Mouse (Mus musculus): ENCODE measurements at regions not wholly inside any gene's neighbourhood (a gene's known extent, or its start where the extent isn't known, plus 50 kb on each side); places are given as distances from the start of the nearest gene placed in this dataset.

- in situ Hi-C loops (cut with MboI, MseI) = no loop called here
Observed at GRCm38 (mm10) chr9:30848249-30848648, 74.0 kb downstream of the Adamts15 start.

DNA sequence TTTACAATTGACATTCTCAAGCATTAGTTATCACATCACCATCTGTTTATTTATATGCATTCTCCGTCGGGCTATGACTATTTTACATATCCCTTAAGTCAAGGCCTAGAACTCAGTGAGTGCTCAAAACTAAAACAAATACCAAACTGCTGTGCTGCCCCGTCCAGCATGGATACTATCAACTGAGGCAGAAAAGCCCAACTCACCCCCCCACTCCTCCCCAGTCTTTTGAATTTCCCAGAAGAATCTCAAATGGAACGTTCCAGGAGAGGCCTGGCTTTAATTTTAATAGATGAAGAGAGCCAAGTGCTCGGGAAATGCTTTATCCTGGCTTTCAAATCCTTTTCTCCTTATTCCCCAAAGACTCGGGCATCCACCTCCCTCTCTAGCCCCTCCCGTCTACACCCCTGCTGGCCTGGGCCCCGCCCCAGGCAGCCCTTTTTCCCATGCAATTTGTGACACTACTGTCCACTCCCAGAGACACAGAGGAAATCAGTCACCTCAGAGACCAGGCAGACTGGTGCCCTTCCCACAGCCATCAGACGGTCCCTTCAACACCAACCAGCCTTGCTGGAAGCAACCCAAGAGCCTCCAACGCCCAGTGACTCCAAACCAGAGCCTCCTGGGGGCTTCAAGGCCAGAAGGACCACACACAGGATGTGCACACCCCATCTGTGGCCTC is 76.5 kb downstream of the Adamts15 start:
- in situ Hi-C loops (cut with MboI, MseI) = no loop called here

- in situ Hi-C loops (cut with MboI, MseI) = no loop called here
Observed at GRCm38 (mm10) chr9:30844079-30844563, 78.1 kb downstream of the Adamts15 start.

- in situ Hi-C loops (cut with MboI, MseI) = no loop called here
Observed at GRCm38 (mm10) chr9:30834908-30835307, 87.3 kb downstream of the Adamts15 start.

DNA sequence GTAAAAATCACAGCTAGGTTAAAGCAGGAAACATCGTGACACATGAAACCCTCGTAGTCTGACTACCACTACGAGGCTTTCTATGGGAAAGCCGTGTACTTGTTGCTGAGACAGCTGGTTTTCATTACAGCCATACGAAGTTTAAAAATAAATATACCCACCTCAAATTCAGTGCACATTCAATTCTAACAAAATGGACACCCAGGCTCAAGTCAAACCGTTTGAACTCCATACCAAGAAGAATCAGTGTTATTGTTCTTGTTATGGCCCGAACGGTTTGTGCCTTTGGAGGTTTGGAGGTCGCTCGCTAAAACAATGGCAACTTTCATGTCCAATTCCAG is 87.7 kb downstream of the Adamts15 start:
- in situ Hi-C loops (cut with MboI, MseI) = no loop called here

DNA sequence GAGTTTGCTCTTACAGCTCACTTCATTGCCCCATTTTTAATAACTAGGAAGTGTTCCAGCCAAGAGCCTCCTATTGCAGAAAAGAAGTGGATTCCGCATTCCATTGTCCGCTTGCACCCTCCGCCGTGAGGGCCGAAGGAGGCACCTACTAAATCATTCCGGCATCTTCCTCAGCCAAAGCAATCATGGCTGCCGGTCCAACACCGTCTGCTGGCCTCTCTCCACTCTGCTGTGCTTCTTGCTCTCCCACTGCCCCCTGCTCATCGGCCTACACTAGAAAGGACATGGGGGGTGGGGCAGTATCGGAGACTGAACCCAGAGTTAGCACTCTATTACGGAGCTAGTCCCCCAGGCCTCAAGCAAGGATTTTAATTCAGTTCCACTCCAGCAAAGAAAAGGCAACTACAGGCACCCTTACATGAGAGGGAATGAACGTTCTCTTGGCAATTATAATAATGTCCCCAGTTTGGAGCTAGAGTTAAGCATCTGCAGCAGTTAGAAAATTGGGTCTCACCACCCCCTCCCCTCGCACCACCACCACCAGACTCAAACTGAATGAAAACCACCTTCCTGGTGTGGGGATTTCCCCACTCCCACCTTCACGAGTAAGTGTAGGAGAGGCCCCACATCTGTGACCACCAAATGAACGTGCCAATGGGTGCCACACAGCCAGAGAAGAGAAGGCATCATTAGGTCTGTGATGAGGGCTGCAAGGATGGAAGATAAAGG is 88.3 kb downstream of the Adamts15 start:
- in situ Hi-C loops (cut with MboI, MseI) = no loop called here

DNA sequence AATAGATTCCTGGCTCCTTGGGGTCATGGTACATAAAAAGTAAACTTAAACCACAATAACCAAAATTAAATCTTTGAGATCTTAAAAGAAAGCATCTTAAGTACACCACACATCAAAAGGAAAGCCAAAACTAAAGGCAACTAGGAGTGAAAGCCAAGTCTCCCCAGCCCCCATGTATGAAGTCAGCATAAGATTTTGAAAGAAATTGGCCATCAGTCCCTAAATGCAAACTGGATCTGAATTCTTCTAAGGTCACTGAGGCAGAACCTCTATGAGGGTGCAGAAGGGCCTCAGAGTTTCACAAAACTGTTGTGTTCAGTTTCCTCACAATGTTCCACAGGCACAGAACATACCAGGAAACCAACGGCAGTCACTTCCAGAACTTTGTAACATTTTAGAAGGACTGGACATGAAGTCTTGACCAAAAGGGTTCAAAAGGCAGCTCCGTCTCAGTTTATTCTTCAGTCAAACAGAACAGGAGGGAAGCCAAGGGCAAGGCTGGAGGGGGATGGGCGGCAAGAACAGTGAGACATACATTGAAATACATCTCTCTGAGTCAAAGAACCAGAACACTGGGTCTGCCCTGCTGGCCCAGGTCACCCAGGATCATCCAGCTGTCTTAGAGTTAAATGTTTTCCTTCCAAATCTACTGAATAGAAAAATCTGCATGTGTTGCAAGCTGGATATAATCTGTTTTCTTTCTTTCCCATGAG is 92.9 kb downstream of the Adamts15 start:
- in situ Hi-C loops (cut with MboI, MseI) = no loop called here

GRCm38 (mm10) chr9:30827780-30828179 is 94.5 kb downstream of the Adamts15 start:
- in situ Hi-C loops (cut with MboI, MseI) = no loop called here

GRCm38 (mm10) chr9:30824056-30824625 is 98.1 kb downstream of the Adamts15 start:
- in situ Hi-C loops (cut with MboI, MseI) = no loop called here

- in situ Hi-C loops (cut with MboI, MseI) = no loop called here
Observed at GRCm38 (mm10) chr9:30820806-30821375, 101.4 kb downstream of the Adamts15 start.

- in situ Hi-C loops (cut with MboI, MseI) = no loop called here
Observed at GRCm38 (mm10) chr9:30813246-30813645, 109.0 kb downstream of the Adamts15 start.

DNA sequence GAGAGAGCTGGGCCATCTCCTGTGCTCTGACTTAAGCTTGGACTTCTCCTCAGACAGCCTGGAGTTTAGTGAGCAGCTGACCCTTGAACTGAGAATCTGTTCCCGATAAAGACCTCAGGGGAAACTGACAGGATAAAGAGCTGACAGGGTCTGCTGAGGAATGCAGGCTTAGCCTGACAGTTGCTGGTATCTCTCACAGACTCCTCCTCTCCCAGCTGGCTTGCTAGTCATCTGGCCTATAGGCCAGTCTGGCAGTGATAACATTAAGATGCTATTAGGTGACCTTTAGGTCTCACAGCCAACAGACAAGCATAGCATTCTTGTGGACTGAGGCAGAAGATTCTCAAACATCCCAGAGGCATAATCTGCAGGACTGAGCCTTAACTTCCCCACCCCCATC is 111.4 kb downstream of the Adamts15 start:
- in situ Hi-C loops (cut with MboI, MseI) = no loop called here

- in situ Hi-C loops (cut with MboI, MseI) = no loop called here
Observed at GRCm38 (mm10) chr9:30810290-30810689, 112.0 kb downstream of the Adamts15 start.

DNA sequence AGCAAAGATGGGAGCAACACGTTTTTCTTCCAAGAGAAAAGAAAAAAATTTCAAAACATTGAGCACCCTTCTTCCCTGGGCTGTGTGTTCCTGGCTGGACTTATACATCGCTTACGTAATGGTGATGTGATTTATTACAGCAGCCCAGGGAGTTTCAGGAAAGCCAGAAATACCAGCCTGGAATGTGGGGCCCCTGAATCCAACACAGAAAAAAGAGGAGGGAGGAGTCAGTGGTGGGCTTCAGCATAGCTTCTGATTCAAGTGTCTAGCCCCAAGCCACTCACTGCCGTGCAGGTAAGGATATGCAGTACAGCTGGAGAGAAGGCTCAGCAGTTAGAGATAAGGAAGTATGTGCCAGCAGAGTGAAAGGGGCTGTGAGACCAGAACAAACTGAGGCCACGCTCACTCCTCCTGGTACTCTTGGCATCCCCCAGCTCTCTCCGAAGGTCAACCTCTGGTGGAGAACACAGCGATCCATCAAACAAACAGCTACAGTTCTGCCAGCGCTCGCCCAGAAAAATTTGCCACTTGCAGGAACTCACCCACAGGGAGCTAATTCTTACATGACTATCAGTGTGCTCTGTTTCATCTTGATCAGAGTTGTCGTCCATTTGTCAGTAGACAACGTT is 113.3 kb downstream of the Adamts15 start:
- in situ Hi-C loops (cut with MboI, MseI) = no loop called here

GRCm38 (mm10) chr9:30803755-30804532 is 118.3 kb downstream of the Adamts15 start:
- in situ Hi-C loops (cut with MboI, MseI) = no loop called here

DNA sequence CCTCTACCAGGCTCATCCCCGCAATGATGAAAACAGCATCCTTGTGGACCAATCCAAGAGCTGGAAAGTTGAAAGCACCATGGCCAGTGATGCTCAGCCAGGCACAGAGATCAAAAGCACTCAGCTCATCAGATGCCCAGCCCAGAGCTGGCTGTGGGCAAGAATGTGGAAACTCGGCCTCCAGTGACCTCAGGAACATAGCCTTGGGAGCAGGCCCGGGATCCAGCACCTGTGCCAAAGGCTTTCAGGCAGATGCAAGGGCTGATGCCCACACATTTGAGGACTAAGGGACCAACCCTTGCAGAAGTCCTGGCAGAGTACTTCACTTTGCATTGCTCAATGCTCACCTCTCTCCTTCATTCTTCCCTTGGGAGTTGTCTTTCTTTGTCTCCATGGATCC is 119.4 kb downstream of the Adamts15 start:
- in situ Hi-C loops (cut with MboI, MseI) = no loop called here

GRCm38 (mm10) chr9:30794701-30795407 is 127.4 kb downstream of the Adamts15 start:
- in situ Hi-C loops (cut with MboI, MseI) = no loop called here

- in situ Hi-C loops (cut with MboI, MseI) = no loop called here
Observed at GRCm38 (mm10) chr9:30781221-30781620, 141.0 kb downstream of the Adamts15 start.

DNA sequence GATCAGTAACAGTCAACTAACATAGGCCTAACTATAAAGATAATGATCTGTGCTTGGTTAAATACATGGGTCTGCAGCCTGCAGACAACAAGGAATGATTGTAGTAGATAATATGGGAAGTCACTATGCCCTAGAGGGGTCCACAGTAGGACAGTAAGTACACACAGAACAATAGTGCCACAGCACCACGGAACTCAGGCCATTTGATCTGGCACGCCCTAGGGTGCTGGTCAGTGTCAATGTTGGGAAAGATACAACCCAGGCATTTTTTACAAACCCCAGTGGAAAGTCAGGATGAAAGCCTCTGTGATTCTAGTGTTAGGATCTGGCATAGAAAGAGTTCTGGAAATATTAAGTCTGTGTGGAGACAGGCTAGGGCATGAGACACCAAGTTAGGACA is 144.4 kb downstream of the Adamts15 start:
- in situ Hi-C loops (cut with MboI, MseI) = no loop called here

DNA sequence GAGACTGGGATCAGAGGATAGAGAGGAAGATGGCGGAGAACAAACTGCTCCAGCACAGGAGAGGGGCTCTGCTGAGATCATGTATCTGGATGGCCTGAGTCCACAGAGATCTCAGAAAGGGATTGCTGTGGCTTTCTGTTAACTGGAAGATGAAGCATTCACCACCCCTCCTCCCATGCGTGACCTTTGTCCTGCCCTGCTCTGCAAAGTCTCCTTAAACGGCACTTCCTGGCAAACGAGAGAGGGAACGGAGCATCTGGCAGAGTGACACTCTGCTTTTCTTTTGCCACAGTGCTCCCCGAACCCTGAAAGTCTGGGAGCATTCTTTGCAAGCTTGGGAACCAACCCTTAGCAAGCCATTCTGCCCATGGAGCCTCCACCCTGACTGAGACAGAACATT is 147.1 kb downstream of the Adamts15 start:
- in situ Hi-C loops (cut with MboI, MseI) = no loop called here
